Mouse (Mus musculus): ENCODE measurements around the gene Hdac5. TPM values are rescaled to one million over a fixed set of nuclear protein-coding genes. Genes with fewer than 3 reads are reported as not detected.

Gene Hdac5
- total RNA-seq, 2 experiments from 2014 or later, result 171 to 197 TPM

Small RNA genes lying within 50 kb of the gene (microRNA-seq; reads per million reads assigned to microRNA genes)
- gene Mir8101, result 2.5 to 6.2 reads per million in 2 experiments

Other genes with a start within 250 kb of the Hdac5 start
- gene Cfap97d1, start 245.9 kb downstream of the Hdac5 start, total RNA-seq (2021), result not detected
- 100 to 1,000 TPM; 156 to 159 TPM for gene Dusp3, start 243.2 kb downstream of the Hdac5 start, total RNA-seq (2021)
- gene Mpp3, start 201.7 kb downstream of the Hdac5 start, total RNA-seq (2021), result 10 to 100 TPM; 87.4 to 93.8 TPM
- gene Cd300lg, start 188.7 kb downstream of the Hdac5 start, total RNA-seq (2021), result under 1 TPM; 0.24 to 0.32 TPM
- 100 to 1,000 TPM; 139 to 144 TPM for gene Mpp2, start 141.7 kb downstream of the Hdac5 start, total RNA-seq (2021)
- gene Ppy, start 128.8 kb downstream of the Hdac5 start, total RNA-seq (2021), result not detected
- not detected for gene Pyy, start 122.3 kb downstream of the Hdac5 start, total RNA-seq (2021)
- gene Nags, start 84.7 kb downstream of the Hdac5 start, total RNA-seq (2021), result not detected
- gene Tmem101, start 73.8 kb downstream of the Hdac5 start, total RNA-seq (2021), result 10 to 100 TPM; 26.4 to 29.2 TPM
- 10 to 100 TPM; 65.9 to 72.8 TPM for gene Lsm12, start 44.9 kb downstream of the Hdac5 start, total RNA-seq (2021)
- gene G6pc3, start 40.5 kb downstream of the Hdac5 start, total RNA-seq (2021), result 10 to 100 TPM; 49.2 to 49.5 TPM
- gene BC030867, start 18.7 kb upstream of the Hdac5 start, total RNA-seq (2021), result under 1 TPM; 0.76 to 0.79 TPM
- under 1 TPM; 0.86 to 0.88 TPM for gene Asb16, start 38.6 kb upstream of the Hdac5 start, total RNA-seq (2021)
- gene Tmub2, start 54.8 kb upstream of the Hdac5 start, total RNA-seq (2021), result 10 to 100 TPM; 59.3 to 60.6 TPM
- gene Atxn7l3, start 66.5 kb upstream of the Hdac5 start, total RNA-seq (2021), result 100 to 1,000 TPM; 152 to 160 TPM
- gene Ubtf, start 89.6 kb upstream of the Hdac5 start, total RNA-seq (2021), result 100 to 1,000 TPM; 120 to 121 TPM
- under 1 TPM; 0.50 to 0.60 TPM for gene Slc4a1, start 136.0 kb upstream of the Hdac5 start, total RNA-seq (2021)
- 100 to 1,000 TPM; 413 to 422 TPM for gene Rundc3a, start 163.2 kb upstream of the Hdac5 start, total RNA-seq (2021)
- gene Slc25a39, start 177.8 kb upstream of the Hdac5 start, total RNA-seq (2021), result 10 to 100 TPM; 75.6 to 81.8 TPM
- gene Grn, start 200.1 kb upstream of the Hdac5 start, total RNA-seq (2021), result 10 to 100 TPM; 82.3 to 87.4 TPM
- 10 to 100 TPM; 86.0 to 97.5 TPM for gene Fam171a2, start 217.5 kb upstream of the Hdac5 start, total RNA-seq (2021)
- gene Itga2b, start 240.0 kb upstream of the Hdac5 start, total RNA-seq (2021), result 1 to 10 TPM; 2.3 to 2.7 TPM